Mouse (Mus musculus): ENCODE measurements around the gene Msl3l2. TPM values are rescaled to one million over a fixed set of nuclear protein-coding genes. Genes with fewer than 3 reads are reported as not detected.

Gene Msl3l2
- total RNA-seq (2023): 8.1 TPM

DNA sequence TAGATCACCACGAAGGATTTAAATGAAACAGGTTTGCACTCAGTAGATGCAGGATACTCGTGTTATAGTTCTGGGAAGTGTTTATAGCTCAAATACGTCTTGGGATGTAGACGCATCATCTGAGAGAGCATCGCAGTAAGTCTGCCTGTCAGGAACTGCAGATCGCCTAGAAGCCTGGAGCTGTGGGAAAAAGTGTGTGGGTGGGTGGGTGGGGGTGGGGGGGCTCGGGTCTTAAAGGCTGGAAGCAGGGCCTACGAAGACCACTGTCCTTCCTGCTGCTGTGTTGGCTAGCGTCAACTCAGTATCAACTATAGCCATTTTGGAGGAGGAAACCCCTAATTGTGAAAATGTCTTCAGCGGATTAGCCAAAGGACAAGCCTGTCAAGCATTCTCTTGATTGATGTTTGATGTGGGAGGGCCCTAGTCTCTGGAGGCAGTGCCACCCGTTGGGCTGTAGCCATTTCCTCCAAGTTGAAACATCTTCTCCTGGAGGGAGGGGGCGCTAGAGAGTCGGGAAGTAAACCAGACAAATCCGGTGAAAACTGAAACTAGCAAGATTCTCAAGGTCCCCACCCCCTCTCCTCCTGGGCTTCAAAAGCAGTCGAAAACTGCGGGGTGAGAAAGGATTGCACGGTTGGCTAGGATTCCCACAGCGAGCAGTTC, at the start of gene Msl3l2:
TSS of gene Msl3l2 (plus strand) at position 585 of the 663 bp plus-strand sequence.

Other genes starting within 250 kb of the Msl3l2 start
- 1.8 TPM for gene Tbc1d32, start 121.8 kb downstream of the Msl3l2 start, total RNA-seq (2023)